Mouse (Mus musculus) lung, postnatal 0 days (tissue): ENCODE measurements around the gene Gins1. TPM values are rescaled to one million over a fixed set of nuclear protein-coding genes. Genes with fewer than 3 reads are reported as not detected.

ENCODE experiments used
- ATAC-seq: fragments of 200-750 bp; cut with Nextera tagmentation; 2 replicates; pipeline ENCODE4 v1.8.0; 2017; ENCODE audit warnings: moderate library complexity
- DNase-seq: peaks from one replicate; pipeline ENCODE4 v3.0.0-alpha.2; 2016; ENCODE audit warnings: low spot score
- H3K27ac ChIP-seq: fragments of 300-500 bp; sonication (generic); 2 replicates; pipeline ENCODE4 v1.5.1; 2014; ENCODE audit warnings: antibody characterized with exemption, mild to moderate bottlenecking, low read length, mixed read lengths
- H3K27me3 ChIP-seq: fragments of 300-500 bp; sonication (generic); replicated peaks from 2 replicates; pipeline ENCODE4 v1.6.1; 2014; ENCODE audit warnings: low read length, mixed read lengths; ENCODE audit not compliant: insufficient read depth
- H3K36me3 ChIP-seq: fragments of 300-500 bp; sonication (generic); 2 replicates; pipeline ENCODE4 v1.6.1; 2014; ENCODE audit warnings: low read length, mixed read lengths; ENCODE audit not compliant: insufficient read depth
- H3K4me1 ChIP-seq: fragments of 300-500 bp; sonication (generic); 2 replicates; pipeline ENCODE4 v1.6.1; 2014; ENCODE audit warnings: antibody characterized with exemption, low read depth, low read length, mixed read lengths; ENCODE audit not compliant: insufficient read depth
- H3K4me2 ChIP-seq: fragments of 300-500 bp; sonication (generic); replicated peaks from 2 replicates; pipeline ENCODE4 v1.6.1; 2014; ENCODE audit warnings: low read depth, mild to moderate bottlenecking, low read length, moderate library complexity, mixed read lengths
- H3K4me3 ChIP-seq: fragments of 300-500 bp; sonication (generic); 2 replicates; pipeline ENCODE4 v1.5.1; 2014; ENCODE audit warnings: low read depth, low read length
- H3K9ac ChIP-seq: fragments of 300-500 bp; sonication (generic); replicated peaks from 2 replicates; pipeline ENCODE4 v1.6.1; 2014; ENCODE audit warnings: low read depth, mild to moderate bottlenecking
- H3K9me3 ChIP-seq: fragments of 300-500 bp; sonication (generic); 2 replicates; pipeline ENCODE4 v1.6.1; 2016; ENCODE audit warnings: low read length, mixed read lengths
- CTCF ChIP-seq: IDR thresholded peaks from 2 replicates; pipeline ENCODE4 v1.5.1; 2016; ENCODE audit warnings: antibody characterized with exemption, mild to moderate bottlenecking
- EP300 ChIP-seq: IDR thresholded peaks from 2 replicates; pipeline ENCODE4 v1.6.1; 2016; ENCODE audit warnings: antibody characterized with exemption, mild to moderate bottlenecking, control low read depth
- WGBS: fragments of 180-500 bp; shearing (Covaris S2); extraction: QIAGEN DNeasy Blood & Tissue Kit; methylation state at CpG from one replicate; pipeline ENCODE4 v1.1.7; 2014; 5-methylcytosine and 5-hydroxymethylcytosine counted together
- polyA plus RNA-seq: library from polyadenylated mRNA; unstranded; fragments of >200 nt; fragmentation: Nextera tagmentation; extraction: Ambion mirVana; gene quantifications from 2 replicates; pipeline ENCODE4 v1.2.1, GENCODE M21; 2015

The Gins1 gene
- polyA plus RNA-seq, 1 experiment from 2014 or later: 4.4 TPM

GRCm38 (mm10) chr2:150949652-150950051, 44.5 kb downstream of the Gins1 start:
- Histone ChIP-seq H3K36me3 (no peaks in the 10 kb centered on the region), H3K4me2 (no peak overlapping the region), H3K4me3 (no peak overlapping the region), H3K9me3 (no peaks in the 10 kb centered on the region), H3K9ac (no peak overlapping the region), H3K27me3 (no peaks in the 10 kb centered on the region), H3K4me1 (no peaks in the 10 kb centered on the region), H3K27ac (no peak overlapping the region)
- DNase-seq (no peak), ATAC-seq (no peak)
- WGBS: 93% methylated on average over 3 of the region's 3 CpGs
- no peak for TF ChIP-seq EP300
- TF ChIP-seq CTCF: no peak

GRCm38 (mm10) chr2:150950056-150950455, 44.9 kb downstream of the Gins1 start:
- H3K4me3 ChIP-seq: no peak overlapping the region
- no peaks in the 10 kb centered on the region for H3K9me3 ChIP-seq
- 89% methylated on average over 6 of the region's 6 CpGs for WGBS
- TF ChIP-seq CTCF (no peak), EP300 (no peak)
- DNase-seq: no peak
- no peaks in the 10 kb centered on the region for H3K4me1 ChIP-seq
- no peaks in the 10 kb centered on the region for H3K27me3 ChIP-seq
- no peak overlapping the region for H3K27ac ChIP-seq
- no peak overlapping the region for H3K4me2 ChIP-seq
- H3K36me3 ChIP-seq: no peaks in the 10 kb centered on the region
- H3K9ac ChIP-seq: no peak overlapping the region
- ATAC-seq: no peak

- no peak overlapping the region for H3K4me3 ChIP-seq
- 67% methylated on average over 2 of the region's 2 CpGs for WGBS
- no peaks in the 10 kb centered on the region for H3K36me3 ChIP-seq
Measured at GRCm38 (mm10) chr2:150951201-150951600, 46.0 kb downstream of the Gins1 start.

GRCm38 (mm10) chr2:150955859-150956258, 50.7 kb downstream of the Gins1 start:
- H3K4me1 ChIP-seq: no peaks in the 10 kb centered on the region
- H3K9ac ChIP-seq: no peak overlapping the region
- no peaks in the 10 kb centered on the region for H3K27me3 ChIP-seq
- H3K27ac ChIP-seq: no peak overlapping the region
- ATAC-seq (no peak), DNase-seq (no peak)
- no peaks in the 10 kb centered on the region for H3K36me3 ChIP-seq
- TF ChIP-seq EP300: no peak
- TF ChIP-seq CTCF: no peak
- WGBS: 55% methylated on average over 1 of the region's 1 CpGs
- no peak overlapping the region for H3K4me2 ChIP-seq
- H3K9me3 ChIP-seq: no peaks in the 10 kb centered on the region
- H3K4me3 ChIP-seq: no peak overlapping the region

More at GRCm38 (mm10) chr2:150951201-150951600, 46.0 kb downstream of the Gins1 start:
- Histone ChIP-seq H3K27me3 (no peaks in the 10 kb centered on the region), H3K4me2 (no peak overlapping the region), H3K9ac (no peak overlapping the region), H3K27ac (no peak overlapping the region), H3K9me3 (no peaks in the 10 kb centered on the region), H3K4me1 (no peaks in the 10 kb centered on the region)
- ATAC-seq (no peak), DNase-seq (no peak)
- TF ChIP-seq EP300 (no peak), CTCF (no peak)

- H3K4me2 ChIP-seq: no peak overlapping the region
- no peaks in the 10 kb centered on the region for H3K9me3 ChIP-seq
- H3K9ac ChIP-seq: no peak overlapping the region
- no peak overlapping the region for H3K27ac ChIP-seq
- 91% methylated on average over 10 of the region's 10 CpGs for WGBS
- no peak overlapping the region for H3K4me3 ChIP-seq
- no peak for DNase-seq
- TF ChIP-seq CTCF: no peak
- no peak for TF ChIP-seq EP300
- H3K27me3 ChIP-seq: no peaks in the 10 kb centered on the region
- no peaks in the 10 kb centered on the region for H3K4me1 ChIP-seq
- no peaks in the 10 kb centered on the region for H3K36me3 ChIP-seq
- no peak for ATAC-seq
Measured at GRCm38 (mm10) chr2:150959521-150959920, 54.3 kb downstream of the Gins1 start.

GRCm38 (mm10) chr2:150963246-150963645, 58.0 kb downstream of the Gins1 start:
- no peak overlapping the region for H3K4me2 ChIP-seq
- no peak overlapping the region for H3K9ac ChIP-seq
- no peaks in the 10 kb centered on the region for H3K27me3 ChIP-seq
- ATAC-seq: no peak
- no peaks in the 10 kb centered on the region for H3K36me3 ChIP-seq
- no peaks in the 10 kb centered on the region for H3K9me3 ChIP-seq
- no peak for TF ChIP-seq CTCF
- TF ChIP-seq EP300: no peak
- DNase-seq: no peak
- 87% methylated on average over 3 of the region's 3 CpGs for WGBS
- H3K4me3 ChIP-seq: no peak overlapping the region
- no peaks in the 10 kb centered on the region for H3K4me1 ChIP-seq
- no peak overlapping the region for H3K27ac ChIP-seq

- TF ChIP-seq CTCF: no peak
- TF ChIP-seq EP300: no peak
- Histone ChIP-seq H3K4me3 (no peak overlapping the region), H3K27ac (no peak overlapping the region), H3K4me1 (no peaks in the 10 kb centered on the region), H3K4me2 (no peak overlapping the region), H3K36me3 (no peaks in the 10 kb centered on the region), H3K27me3 (no peaks in the 10 kb centered on the region), H3K9me3 (no peaks in the 10 kb centered on the region), H3K9ac (no peak overlapping the region)
- no peak for ATAC-seq
- WGBS: 74% methylated on average over 3 of the region's 3 CpGs
- DNase-seq: no peak
Measured at GRCm38 (mm10) chr2:150964641-150965040, 59.4 kb downstream of the Gins1 start.
